Mouse (Mus musculus): ENCODE data around the gene Slc6a16.
"Not testable (repeated sequence)": the region's sequence is repeated elsewhere in the genome, so short reads cannot be mapped to it uniquely, and the experiment has no call there.

The Slc6a16 gene

GRCm38 (mm10) chr7:45255822-45256221 is 14.9 kb downstream of the Slc6a16 start:
- not testable (repeated sequence) for DNase-seq

DNA sequence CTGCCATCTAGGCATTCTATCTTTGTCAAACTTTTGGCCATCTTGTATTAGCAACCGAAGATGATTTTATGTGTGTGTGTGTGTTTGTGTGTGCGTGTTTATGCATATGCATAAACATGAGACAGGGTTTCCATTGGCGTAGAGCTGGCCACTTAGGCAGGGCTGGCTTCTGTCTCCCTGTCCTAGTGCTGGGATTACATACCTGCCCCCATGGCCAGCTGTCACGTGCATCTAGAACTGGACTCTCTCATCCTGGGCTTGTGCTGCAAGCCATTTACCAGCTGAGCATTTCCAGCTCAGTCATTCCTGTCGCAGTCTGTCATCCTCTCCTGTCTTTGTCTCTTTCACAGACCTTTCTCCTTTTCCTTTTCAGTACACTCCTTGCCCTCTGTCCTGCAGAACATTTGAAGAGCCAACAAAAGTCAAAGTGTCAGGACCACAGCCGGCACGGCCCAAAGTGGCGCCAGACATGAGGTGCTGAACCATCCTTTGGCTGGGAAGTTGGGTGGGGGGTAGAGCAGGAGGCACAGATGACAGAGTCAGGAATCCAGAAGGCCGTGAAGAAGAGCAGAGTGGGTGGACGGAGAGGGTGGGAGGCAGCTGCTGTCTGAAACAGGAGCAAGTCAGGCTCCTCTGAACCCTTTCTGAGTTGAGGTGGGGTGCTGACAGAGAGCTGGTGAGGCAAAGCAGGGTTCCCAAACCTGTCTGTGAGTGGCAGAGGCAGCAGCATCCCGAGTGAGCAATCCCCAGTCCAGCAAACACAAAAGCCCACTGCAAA is 16.4 kb downstream of the Slc6a16 start:
- no peak for DNase-seq

- DNase-seq = no peak
Observed at GRCm38 (mm10) chr7:45259281-45259680, 18.4 kb downstream of the Slc6a16 start.

DNA sequence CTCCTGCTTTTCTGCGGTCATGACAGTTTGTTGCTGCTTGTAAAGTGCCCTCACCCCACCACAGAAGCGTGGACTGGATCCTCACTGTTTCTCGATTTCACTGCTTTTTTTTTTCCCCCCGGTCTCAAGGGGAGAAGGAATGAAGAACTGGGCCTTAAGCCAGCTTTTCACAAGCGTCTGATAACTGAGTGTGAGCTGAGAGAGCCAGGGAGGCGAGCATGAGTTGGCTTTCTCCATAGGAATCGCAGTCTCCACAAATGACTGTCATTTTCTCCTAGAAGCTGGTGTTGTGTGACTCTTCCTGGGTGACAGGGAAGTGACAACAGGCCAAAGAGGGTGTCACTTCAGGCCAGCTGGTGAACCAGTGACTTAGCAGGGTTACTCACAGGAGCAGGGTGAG is 21.4 kb downstream of the Slc6a16 start:
- no peak for DNase-seq

DNA sequence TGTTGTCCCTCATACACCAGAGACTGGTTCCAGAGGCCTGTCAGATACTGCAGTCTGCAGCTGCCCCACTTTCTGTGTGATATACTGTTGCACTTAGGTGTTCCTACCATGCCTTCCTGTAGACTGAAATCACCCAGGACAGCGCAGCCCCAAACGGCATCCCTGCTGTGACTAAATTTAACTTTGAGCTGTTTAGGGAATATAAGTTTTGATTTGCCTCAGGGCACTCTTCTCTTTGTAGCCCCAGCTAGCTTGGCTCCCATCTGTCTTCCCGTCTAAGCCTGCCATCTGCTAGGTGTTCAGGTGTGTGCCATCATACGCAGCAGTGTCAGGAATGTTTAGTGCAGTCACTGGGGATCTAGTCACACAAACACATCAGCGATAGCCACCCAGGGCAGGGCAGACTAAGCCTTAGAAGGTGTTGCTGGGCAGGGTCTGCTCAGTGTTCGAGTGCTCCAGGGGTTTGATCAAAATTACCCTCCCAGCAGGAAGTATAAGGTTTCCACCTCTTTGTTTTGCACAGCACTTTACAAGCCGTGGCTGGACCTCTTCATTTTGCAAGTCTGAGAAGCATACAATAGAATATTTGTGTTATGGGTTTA is 22.2 kb downstream of the Slc6a16 start:
- no peak for DNase-seq

DNA sequence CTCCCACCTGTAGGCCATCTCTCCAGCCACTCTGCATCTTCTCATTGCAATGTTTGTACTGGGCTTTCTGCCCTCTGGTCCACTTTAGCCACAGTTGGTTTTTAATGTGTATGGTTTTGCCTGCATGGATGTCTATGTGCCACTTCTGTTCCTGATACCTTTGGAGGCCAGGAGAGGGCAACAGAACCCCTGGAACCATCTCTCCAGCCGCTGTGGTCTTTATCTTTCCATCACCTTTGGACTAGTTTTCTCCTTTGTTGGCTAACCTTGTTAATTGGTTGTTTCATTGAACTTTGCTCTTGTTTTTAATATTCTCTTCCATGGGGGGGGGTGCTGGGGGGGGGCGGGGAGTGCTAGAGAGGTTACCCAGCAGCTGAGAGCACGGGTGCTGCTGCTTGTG is 23.5 kb downstream of the Slc6a16 start:
- no peak for DNase-seq

- DNase-seq = no peak
Observed at GRCm38 (mm10) chr7:45265518-45265917, 24.6 kb downstream of the Slc6a16 start.

- DNase-seq = no peak
Observed at GRCm38 (mm10) chr7:45272786-45273412, 32.0 kb downstream of the Slc6a16 start.

GRCm38 (mm10) chr7:45273672-45274071 is 32.8 kb downstream of the Slc6a16 start:
- no peak for DNase-seq

DNA sequence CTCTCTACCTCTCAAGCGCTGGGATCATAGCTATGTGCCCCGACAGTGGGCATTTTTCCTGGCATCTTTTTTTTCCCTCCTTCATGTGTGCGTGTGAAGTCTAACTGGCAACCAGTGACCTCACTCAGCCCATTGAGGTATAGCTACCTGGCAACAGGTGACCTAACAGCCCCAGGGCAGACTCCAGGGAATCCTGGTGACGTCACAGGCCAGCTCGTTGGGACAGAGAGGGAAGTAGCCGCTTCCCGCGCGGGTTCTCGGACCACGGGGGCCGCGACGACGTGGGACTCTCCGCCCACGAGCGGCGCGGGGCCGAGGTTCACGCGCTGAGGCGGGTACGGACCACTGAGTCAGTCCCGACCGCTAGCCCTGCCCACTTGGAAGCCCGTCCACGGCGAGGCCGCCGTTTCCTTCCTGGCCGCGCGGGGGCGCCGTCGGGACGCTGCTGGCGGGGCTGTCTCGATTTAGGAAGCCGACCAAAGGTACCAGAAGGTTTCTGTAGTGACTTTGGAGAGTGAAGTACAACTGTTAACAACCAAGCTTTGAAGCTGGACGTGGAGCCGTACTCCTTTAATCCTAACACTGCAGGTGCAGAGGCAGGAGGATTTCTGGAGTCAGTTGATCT is 36.4 kb downstream of the Slc6a16 start, which contains the start of gene Slc6a21:
TSS of gene Slc6a21 (plus strand) at position 378 of the 625 bp plus-strand sequence.
- DNase-seq = peak; percentile 70

- no peak for DNase-seq
Observed at GRCm38 (mm10) chr7:45286486-45286885, 45.6 kb downstream of the Slc6a16 start.

- DNase-seq = no peak
Observed at GRCm38 (mm10) chr7:45296626-45297025, 55.7 kb downstream of the Slc6a16 start.

DNA sequence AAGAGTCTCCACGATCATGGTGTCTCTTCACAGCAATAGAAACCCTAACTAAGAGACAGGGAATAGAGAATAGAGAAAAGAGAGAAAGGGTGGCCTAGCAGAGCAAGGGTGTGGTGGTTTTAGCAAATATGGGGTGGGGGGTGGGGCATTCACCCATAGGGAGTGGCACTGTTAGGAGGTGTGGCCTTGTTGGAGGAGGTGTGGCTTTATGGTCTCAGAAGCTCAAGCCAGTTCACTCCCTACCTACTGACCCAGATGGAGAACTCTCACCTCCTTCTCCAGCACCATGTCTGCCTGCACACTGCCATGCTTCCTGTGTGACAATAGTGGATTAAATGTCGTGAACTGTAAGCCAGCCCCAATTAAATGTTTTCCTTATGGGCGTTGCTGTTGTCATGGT is 56.7 kb downstream of the Slc6a16 start:
- DNase-seq = no peak

GRCm38 (mm10) chr7:45299752-45300151 is 58.9 kb downstream of the Slc6a16 start:
- DNase-seq = peak; percentile 79

DNA sequence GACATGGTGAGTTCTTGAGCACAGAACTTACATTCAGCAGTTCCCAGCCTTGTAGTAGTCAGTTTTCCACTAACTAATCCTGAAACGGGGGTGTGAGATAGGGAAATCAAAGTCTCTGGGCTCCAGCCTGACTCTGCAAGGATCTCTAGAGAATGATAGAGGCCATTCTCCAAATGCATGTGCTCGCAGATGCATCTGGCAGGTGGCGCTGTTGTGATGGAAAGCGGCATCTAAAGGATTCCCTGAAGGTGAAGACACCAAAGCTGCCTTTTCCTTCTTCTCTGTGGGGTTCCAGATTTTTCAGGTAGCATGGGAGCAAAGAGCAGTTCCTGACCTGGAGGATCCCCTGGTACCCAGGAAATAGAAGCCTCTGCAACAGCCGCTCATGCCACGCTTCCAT is 59.4 kb downstream of the Slc6a16 start:
- DNase-seq = peak; percentile 72

DNA sequence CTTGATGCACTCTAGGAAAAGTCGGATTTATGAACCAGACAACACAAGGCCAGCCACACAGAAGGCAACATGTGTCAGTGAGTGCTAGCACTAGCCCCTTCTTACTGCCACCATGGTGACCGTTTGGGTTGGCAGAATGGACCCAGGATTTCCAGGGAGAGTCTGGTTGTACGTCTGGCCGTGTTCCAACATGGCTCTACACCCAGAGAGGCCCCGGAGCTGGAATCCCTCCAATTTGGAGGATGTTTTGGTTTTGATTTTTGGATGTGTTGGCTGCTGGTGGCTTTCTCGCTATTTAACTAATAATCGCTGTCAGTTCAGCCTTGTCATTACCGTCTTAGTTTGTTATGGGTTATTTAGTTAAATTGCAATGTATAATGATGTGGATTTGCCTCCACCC is 61.7 kb downstream of the Slc6a16 start:
- DNase-seq = no peak

GRCm38 (mm10) chr7:45304869-45305268 is 64.0 kb downstream of the Slc6a16 start:
- DNase-seq = no peak

GRCm38 (mm10) chr7:45305275-45305674 is 64.4 kb downstream of the Slc6a16 start:
- peak; percentile 80 for DNase-seq

DNA sequence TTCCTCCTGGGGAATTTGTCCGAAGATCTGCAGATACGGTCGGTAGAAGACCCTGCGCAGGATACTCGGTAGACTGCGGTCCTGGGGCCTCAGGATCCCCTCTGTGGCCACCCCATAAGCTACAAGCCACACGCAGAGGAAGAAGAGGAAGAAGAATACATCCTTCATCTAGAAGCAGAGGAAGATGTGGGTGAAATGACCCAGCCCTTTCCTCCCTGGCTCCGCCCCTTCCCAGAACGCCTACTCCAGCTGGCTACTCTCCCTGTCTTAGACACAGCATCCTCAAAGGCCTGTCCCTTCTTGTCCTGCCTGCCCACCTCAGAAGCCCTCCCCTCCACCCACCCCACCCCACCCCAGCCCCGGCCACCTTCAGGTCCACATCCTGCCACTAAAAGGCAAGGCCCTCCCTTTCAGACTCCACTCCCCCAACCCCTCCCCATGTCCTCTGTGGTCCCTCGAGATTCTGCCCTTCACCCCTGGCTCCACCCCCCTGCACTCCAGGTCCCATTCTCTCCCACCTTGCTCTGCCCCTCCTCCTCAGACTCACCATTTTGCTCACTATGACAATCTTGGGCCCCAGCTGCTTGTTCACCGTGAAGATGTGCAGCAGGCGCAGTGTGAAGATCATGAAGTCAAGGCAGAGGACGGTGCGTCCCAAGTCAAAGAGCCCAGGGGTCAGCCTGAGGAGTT is 67.8 kb downstream of the Slc6a16 start:
- no peak for DNase-seq

- DNase-seq = peak; percentile 85
Observed at GRCm38 (mm10) chr7:45309455-45309854, 68.6 kb downstream of the Slc6a16 start.

- no peak for DNase-seq
Observed at GRCm38 (mm10) chr7:45312023-45312422, 71.1 kb downstream of the Slc6a16 start.

- no peak for DNase-seq
Observed at GRCm38 (mm10) chr7:45312686-45313453, 72.0 kb downstream of the Slc6a16 start.

Measured in retina, postnatal 1 day (tissue).